Mouse (Mus musculus): ENCODE measurements around the gene Gpn1. TPM values are rescaled to one million over a fixed set of nuclear protein-coding genes. Genes with fewer than 3 reads are reported as not detected.

Gene Gpn1
- total RNA-seq (2021): 10 to 100 TPM; 34.0 to 34.8 TPM
- long read RNA-seq, experiment 1, transcript Gpn1-201 (14 exons, 3,144 nt): major isoform, 50 of 62 reads
- long read RNA-seq, experiment 1, partial matches to known transcripts: 0 of 62 reads
- long read RNA-seq, experiment 1, other reads (novel, unspliced or antisense): 12 of 62 reads
- long read RNA-seq, experiment 2, transcript Gpn1-201 (14 exons, 3,144 nt): major isoform, 62 of 89 reads
- long read RNA-seq, experiment 2, partial matches to known transcripts: 4 of 89 reads
- long read RNA-seq, experiment 2, other reads (novel, unspliced or antisense): 22 of 89 reads

DNA sequence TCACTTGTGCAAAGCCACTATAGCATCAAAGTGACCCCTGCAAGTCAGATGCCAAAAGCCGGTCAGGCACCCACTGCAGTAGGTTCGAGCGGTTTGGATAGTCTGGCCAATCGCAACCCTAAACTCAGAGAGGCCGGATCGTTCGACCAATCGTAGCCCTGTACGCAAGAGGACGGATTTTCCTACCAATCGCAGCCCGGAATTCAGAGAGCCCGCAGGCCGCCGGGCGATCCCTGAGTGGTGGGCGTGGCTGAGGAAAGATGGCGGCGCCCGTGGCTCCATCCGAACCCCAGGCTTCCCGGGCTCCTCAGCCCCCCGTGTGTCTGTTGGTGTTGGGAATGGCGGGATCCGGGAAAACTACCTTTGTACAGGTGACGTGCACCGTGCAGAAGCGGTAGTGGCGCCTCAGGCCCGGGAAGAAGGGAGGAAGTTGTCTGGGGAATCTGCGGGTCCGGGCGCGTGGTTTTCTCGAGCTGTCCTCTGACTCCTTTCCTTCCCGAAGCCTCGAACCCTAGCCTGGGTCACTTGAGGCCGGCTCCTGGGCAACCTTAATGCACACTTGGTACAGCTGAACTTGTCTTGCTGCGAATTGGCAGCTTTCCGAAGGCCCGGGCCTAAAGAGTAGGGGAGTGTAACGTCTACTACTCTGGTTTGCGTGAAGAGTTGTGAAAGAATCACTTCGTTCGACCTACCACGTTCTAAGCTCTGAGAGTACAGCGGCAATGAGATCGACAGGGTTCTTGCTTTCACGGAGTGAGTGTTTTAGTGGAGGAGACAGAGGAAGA is at the start of gene Gpn1:
TSS of gene Gpn1 (plus strand) at position 229 of the 785 bp plus-strand sequence.
- DNase-seq (ENCODE audit: low spot score in 2 of 2): peak; percentile 89 to 95
- Histone ChIP-seq H3K4me3 (peak within 1 kb of the TSS; percentile 91), H3K27ac (peak within 1 kb of the TSS; percentile 80)
- no peak for TF ChIP-seq CTCF (conservative IDR thresholded peaks at IDR 0.05)

DNA sequence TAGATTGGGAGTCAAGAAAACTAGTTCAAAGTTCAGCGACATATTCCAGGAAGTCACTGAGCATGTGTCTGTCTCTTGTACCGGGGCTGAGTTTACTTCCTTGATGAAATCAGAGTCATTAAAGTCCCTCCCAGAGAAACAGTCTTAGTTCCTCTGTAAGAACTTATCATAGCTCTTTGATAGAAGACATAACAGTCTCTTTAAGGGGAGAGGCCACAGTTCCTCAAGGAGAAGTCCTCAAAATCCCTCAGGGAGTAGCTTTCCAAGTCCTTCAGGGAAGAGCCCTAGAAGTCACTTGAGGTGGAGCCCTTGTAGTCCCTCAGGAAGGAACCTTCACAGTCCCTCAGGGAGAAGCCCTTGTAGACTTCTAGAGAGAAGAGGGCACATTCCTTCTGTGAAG is 43.2 kb upstream of the Gpn1 start:
- no peak for TF ChIP-seq CTCF (conservative IDR thresholded peaks at IDR 0.05)
- Histone ChIP-seq H3K4me3 (no peak overlapping the region), H3K27ac (peak overlapping the region; percentile 79; the same call in 1 of the 2 replicates)
- DNase-seq (ENCODE audit: low spot score in 2 of 2): no peak

DNA sequence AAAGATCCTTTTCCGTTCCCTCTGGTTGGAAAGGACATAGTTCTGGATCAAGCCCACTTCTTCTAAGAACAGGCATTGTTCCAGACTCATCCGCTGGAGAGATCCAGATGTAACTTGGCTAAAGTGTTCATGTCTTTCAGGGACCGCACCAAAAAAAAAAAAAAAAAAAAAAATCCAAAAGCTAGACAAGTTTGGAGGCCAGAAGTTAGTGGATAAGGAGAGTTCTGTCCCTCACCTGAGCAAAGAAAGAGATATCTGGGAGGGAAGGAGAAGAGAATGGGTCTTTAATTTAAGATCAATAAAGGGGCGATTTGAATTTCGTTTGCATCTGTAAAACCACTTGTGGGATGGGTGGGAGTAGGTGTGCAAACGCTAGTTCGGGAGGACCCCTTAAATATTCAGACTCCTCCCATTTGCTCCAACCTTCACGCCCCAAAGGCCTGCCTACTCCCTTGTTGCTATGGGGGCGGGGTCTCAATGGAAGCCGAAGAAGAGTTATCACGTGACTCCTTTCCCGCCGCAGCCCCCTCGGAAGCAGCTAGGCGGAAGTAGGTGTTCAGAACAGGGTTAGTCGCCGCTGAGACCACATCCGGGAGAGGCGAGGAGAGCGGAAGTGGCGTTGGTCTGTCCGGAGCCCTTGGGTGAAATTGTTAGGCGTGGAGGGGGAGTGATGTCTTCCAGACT is 42.5 kb upstream of the Gpn1 start, which contains the start of gene Zfp512:
TSS of gene Zfp512 (plus strand) at position 554 of the 684 bp plus-strand sequence.
- peak; percentile 88 to 95 for DNase-seq (ENCODE audit: low spot score in 2 of 2)
- H3K27ac ChIP-seq: peak within 1 kb of the TSS; percentile 79
- peak within 1 kb of the TSS; percentile 73 for H3K4me3 ChIP-seq
- peak; percentile 47 for TF ChIP-seq CTCF (conservative IDR thresholded peaks at IDR 0.05)

DNA sequence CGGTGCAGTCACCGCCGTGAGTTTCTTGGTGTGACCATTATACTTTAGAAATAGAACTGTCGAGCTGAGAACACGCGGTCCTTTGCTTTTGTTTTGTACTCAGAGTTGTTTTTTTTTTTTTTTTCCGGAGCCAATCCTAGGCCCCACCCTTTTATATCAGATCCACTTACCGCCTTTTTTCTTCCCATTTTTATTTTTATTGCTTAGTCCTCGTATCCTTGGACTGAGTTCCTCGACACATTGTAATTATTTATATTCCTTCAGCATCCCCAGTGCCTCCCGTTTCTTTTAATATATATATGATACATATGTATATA is 42.0 kb upstream of the Gpn1 start:
- Histone ChIP-seq H3K4me3 (peak overlapping the region; percentile 73), H3K27ac (peak overlapping the region; percentile 79)
- no peak for DNase-seq (ENCODE audit: low spot score in 2 of 2)
- no peak for TF ChIP-seq CTCF (conservative IDR thresholded peaks at IDR 0.05)

DNA sequence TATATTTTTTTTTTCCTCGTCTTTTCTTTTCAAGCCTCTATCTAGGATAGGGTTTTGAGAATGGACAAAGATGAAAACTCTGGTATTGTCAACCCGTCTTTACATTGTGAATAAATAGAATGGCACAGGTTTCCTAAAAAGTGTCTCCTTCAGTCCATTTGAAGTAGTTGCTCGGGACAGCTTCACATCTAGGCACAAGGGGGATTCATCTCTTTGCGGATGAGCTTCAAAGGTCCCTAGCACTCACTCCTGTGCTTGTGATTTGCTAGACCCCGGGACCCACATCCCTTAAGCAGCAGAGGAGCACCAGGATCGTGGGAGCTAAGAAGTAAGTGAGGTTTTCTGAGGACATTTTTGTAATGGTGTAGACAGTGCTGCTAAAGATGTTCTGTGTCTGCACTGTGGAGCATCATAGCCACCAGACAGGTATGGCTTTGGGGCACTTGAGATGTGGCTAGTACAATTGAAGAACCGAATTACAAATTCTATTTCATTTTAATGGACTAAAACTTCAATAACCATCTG is 41.6 kb upstream of the Gpn1 start:
- no peak for DNase-seq (ENCODE audit: low spot score in 2 of 2)
- Histone ChIP-seq H3K4me3 (peak overlapping the region; percentile 73), H3K27ac (peak overlapping the region; percentile 79)
- TF ChIP-seq CTCF (conservative IDR thresholded peaks at IDR 0.05): no peak

DNA sequence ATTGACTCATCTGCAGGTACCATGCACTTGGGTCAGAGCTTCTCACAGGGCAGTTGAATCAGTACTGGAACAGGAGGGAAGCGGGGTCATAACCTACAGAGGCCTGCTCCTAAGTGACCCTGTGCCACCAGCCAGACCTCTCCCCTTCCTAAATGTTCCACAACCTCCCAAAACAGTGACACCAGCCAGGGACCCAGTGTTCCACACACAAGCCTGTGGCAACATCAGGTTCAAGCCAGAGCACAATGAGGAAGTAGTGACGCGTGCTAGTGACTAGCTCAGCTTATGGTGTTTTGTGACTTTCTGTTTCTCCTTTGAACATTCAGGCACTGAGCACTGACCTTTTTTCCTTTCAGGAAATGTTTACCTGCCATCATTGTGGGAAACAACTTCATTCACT is 26.7 kb upstream of the Gpn1 start:
- H3K27ac ChIP-seq: no peak overlapping the region
- no peak for DNase-seq (ENCODE audit: low spot score in 2 of 2)
- no peak overlapping the region for H3K4me3 ChIP-seq
- no peak for TF ChIP-seq CTCF (conservative IDR thresholded peaks at IDR 0.05)

DNA sequence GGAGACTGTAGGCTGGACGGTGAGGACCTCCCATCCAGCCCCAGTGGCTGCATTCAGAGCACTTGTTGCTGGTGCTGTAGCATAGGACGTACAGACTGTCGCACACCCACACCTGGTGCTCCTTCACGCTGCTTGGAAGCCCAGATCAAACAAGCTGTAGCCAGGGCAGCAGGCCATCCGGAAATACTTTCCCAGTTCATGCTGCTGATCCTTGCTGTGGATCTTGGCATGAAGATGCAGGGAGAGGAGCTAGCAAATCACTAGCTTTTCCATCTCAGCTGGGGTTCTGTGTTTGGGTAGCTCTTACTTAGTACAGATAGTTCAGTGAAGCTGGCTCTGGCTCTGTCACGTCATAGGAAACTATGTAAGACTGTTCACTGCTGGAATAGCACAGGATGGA is 24.8 kb upstream of the Gpn1 start:
- Histone ChIP-seq H3K27ac (no peak overlapping the region), H3K4me3 (no peak overlapping the region)
- no peak for DNase-seq (ENCODE audit: low spot score in 2 of 2)
- TF ChIP-seq CTCF (conservative IDR thresholded peaks at IDR 0.05): no peak

DNA sequence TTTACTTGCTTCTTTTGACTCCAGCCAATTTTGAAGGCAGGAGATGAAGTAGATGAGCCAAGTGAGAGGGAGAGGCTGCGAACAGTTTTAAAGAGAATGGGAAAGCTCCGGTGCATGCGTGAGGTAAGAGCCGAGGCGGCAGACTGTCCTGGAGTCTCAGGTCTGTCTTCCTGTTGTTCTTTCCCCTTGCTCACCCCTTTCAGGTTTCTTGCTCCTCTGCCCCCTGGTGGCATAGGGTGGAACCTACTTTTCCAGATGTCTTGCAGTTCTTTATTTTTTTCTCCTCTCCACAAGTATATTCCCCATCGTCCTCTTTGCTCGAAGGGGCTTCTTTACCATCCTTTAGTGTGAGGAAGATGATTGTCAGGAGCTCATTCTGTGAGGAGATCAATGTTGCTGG is 24.2 kb upstream of the Gpn1 start:
- peak; percentile 32 to 55 for DNase-seq (ENCODE audit: low spot score in 2 of 2)
- TF ChIP-seq CTCF (conservative IDR thresholded peaks at IDR 0.05): peak; percentile 84

DNA sequence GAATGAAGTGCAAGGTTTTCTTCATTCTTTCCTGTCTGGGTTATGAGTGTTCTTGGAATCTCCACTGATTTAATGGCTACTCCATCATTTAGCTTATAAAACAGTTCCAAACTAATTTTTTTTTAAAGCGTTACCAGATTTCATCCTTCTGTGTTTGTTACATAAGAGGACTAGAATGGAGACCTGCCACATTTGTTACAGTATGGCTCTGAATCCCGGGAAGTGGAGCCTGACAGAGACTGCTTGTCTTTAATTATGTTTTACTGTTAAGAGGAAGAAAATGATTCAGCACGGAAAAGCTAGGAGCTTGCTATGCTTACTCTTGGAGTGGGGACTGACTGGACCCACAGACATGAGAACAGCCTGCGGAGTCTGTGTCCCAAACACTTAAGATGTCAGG is 14.0 kb upstream of the Gpn1 start:
- peak overlapping the region; percentile 92 for H3K27ac ChIP-seq
- peak; percentile 26 to 43 for DNase-seq (ENCODE audit: low spot score in 2 of 2)
- H3K4me3 ChIP-seq: no peak overlapping the region
- no peak for TF ChIP-seq CTCF (conservative IDR thresholded peaks at IDR 0.05)

More for the DNA sequence above, 24.2 kb upstream of the Gpn1 start:
- Histone ChIP-seq H3K27ac (no peak overlapping the region), H3K4me3 (no peak overlapping the region)

DNA sequence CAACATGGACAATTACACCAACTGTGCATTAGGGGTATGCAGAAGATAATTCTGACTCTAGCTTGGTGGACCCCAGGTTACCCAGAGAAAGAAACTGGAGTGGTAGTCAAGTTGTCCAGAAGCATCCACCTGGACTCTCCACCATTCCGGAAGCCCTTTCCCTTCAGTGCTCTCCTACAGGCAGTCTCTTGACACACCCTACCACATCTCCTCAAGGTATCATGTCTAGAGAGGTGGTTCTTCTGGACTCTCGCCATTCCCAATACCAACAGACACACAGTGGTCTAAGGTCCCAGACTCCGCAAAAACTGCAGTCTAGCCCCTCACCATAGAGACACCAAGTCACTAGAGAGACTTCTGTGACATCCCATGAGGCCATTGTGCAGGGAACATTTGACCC is 9.1 kb upstream of the Gpn1 start, which contains the start of gene 4930548H24Rik:
TSS of gene 4930548H24Rik (plus strand) at position 301 of the 400 bp plus-strand sequence.
- no peak within 1 kb of the TSS for H3K27ac ChIP-seq
- no peak for DNase-seq (ENCODE audit: low spot score in 2 of 2)
- no peak for TF ChIP-seq CTCF (conservative IDR thresholded peaks at IDR 0.05)
- H3K4me3 ChIP-seq: no peak within 1 kb of the TSS

DNA sequence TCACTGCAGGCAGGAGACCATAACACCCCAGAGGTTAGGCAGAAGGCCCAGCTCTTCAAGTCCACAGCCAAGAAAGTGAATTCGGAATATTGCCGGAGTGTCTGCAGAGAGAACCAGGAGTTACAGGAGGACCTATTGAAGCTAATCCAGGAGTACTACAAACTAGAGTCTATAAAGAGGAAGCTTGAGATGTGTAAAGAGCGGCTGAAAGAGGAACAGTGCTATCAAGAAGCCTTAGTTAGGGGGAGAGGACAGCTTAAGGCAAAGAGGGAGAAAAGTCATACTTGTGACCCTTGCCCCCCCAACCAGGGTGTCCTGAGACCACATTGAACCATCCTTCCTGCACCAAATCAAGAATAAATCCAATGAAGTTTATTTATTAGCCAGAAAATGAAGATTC is 6.7 kb upstream of the Gpn1 start:
- DNase-seq (ENCODE audit: low spot score in 2 of 2): no peak
- Histone ChIP-seq H3K4me3 (no peak overlapping the region), H3K27ac (no peak overlapping the region)
- no peak for TF ChIP-seq CTCF (conservative IDR thresholded peaks at IDR 0.05)

DNA sequence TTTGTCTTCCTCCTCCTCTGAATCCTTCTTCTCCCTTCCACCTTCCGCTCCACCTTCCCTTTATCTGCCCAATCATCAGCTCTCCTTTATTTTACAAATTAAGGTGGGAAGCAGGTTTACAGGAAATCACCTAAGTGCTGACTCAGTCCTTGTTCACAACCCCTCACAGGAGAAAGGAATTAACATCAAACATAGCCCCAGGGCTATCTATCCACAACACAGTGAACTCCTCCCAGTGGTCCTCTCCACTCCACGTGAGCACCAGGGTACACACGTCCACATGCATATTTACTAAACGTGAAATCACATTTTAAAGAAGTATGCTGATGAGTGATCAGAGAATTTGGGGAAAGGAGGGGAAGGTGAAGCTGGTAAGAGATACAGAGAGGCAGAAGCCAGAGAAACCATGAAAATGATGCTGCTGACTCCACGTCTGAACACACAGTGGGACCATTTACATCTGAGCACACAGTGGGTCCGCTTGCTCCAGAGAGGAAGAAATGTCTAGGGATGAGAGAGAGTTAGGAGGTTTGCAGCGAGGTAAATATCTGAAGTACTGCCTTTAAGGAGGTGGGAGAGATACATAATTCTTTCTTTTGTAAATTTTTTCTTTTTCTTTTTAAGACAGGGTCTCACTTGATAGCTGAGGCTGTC is 5.3 kb upstream of the Gpn1 start:
- H3K4me3 ChIP-seq: no peak overlapping the region
- H3K27ac ChIP-seq: no peak overlapping the region
- TF ChIP-seq CTCF (conservative IDR thresholded peaks at IDR 0.05): no peak
- DNase-seq (ENCODE audit: low spot score in 2 of 2): no peak
